Mouse (Mus musculus) Patski (cell line): ENCODE results near the gene Hnrnpl. TPM values are rescaled to one million over a fixed set of nuclear protein-coding genes. Genes with fewer than 3 reads are reported as not detected.

Source experiments
- ATAC-seq: fragments of 100-300 bp; one replicate; pipeline ENCODE4 v1.8.0; 2021
- CTCF ChIA-PET: fragments of 350-600 bp; sonication (Branson Sonifier 250); formaldehyde crosslinking; loops from one replicate; lab custom pipeline; 2022; ENCODE audit warnings: inconsistent platforms; lab: Charles Lee
- POLR2A ChIA-PET: fragments of 350-600 bp; sonication (Branson Sonifier 250); formaldehyde crosslinking; loops from one replicate; lab custom pipeline; 2022; ENCODE audit warnings: antibody characterized with exemption, inconsistent platforms; lab: Charles Lee
- DNase-seq: peaks from one replicate; pipeline ENCODE4 v3.0.0-alpha.2; 2011; ENCODE audit warnings: low read depth, low spot score
- H3K27me3 ChIP-seq: fragments of 371-371 bp; one replicate; pipeline ENCODE4 v1.5.1; 2021
- CTCF ChIP-seq: fragments of 100-300 bp; IDR thresholded peaks from one replicate; pipeline ENCODE4 v1.5.1; 2021
- in situ Hi-C: fragments of 300-500 bp; cut with MboI; formaldehyde crosslinking; loops from 3 replicates; pipeline ENCODE4 v1.11.1; 2018; ENCODE audit warnings: low pct_unique_long_range_greater_than_20kb, mixed read lengths
- polyA plus RNA-seq: library from polyadenylated mRNA; unstranded; gene quantifications from one replicate; pipeline ENCODE4 v1.2.3, GENCODE M21; 2021

Hnrnpl gene
- polyA plus RNA-seq: 309 TPM

DNA sequence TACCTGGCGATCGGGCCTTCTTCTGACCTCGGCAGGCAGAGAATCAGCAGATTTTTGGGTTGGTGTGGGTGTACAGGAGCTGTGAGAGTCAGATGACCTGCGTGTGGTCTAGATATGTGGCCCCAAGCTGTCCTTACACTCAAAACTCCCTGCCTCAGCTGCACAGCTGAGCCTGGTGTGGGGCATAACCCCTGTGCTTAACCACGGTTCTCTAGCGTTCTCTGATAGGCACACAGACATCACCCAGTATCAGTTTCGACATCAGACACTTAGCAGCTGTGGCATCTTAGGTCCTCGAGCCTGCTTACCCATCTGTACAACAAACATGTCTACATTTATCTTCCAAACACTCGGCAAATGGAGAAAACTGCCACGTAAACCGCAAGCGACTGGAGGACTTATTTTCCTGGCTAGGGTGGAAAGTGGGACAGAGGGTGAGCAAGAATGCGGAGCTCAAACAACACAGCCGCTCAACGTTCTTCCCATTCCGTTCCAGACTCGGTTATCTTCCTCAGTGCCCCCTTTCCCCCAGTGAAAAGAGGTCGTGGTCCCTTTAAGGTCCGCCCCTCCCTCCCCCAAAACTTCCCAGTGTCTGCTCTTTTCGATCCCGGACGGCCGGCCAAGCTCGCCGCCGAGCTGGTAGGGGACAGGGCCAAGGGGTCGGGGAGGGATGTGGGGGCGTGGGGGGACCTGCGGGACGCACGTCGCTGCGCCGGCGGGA is at the start of gene Hnrnpl:
Hnrnpl (plus strand) TSS at position 321 of the 721 bp plus-strand sequence.
- CTCF ChIA-PET: interaction anchor here (1.0 to 2.0 kb wide), 2 partner anchors 11 to 59 kb away, joined by 4 to 6 read pairs; no protein-coding TSS in a partner anchor
- DNase-seq: no peak
- ATAC-seq: no peak
- POLR2A ChIA-PET: interaction anchor here (1.4 to 1.9 kb wide), 3 partner anchors 9 to 16 kb away, joined by 3 to 9 read pairs (median 5); no protein-coding TSS in a partner anchor
- no peak for TF ChIP-seq CTCF
- H3K27me3 ChIP-seq: no peaks in the 10 kb centered on the region
- in situ Hi-C loops: no loop called here

DNA sequence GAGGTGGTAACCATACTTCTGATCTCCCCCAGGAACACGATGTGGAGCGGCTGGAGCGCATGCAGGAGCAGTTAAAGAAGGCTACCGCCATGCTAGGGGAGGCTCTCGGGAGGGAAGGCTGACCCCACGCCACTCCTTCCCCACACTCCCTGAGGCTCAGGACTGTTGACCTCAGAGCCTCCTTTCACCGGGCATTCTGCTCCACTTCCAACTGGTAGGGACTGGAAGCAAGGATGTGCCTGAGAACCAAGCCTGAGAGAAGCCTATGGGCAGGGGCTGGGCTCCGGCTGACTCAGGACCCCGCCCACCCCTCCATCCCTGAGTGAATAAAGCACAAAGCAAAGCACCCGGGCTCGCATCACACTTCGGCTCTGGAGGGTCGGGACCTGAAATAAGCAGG is 49.7 kb upstream of the Hnrnpl start:
- TF ChIP-seq CTCF: no peak
- ChIA-PET CTCF (no interaction called here), POLR2A (no interaction called here)
- H3K27me3 ChIP-seq: no peaks in the 10 kb centered on the region
- in situ Hi-C loops: no loop called here
- no peak for ATAC-seq
- no peak for DNase-seq

DNA sequence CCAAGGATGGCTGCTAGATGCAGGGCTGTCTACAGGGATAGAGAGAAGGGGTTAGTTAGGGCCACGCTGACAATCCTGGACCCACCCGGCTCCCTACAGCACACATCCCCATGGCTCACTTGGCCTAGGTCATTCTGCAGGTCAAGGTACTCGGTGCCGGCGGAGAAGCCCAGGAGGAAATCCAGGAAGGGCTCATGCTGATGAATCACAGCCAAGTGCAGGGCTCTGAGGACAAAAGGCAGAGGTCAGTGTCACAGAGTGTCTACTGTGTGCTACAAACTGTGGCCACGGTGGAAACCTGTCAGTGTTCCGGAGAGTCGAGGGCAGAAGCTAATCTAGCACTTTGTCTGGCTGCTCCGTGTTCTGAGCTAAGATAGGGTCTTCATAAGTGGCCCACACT is 46.4 kb upstream of the Hnrnpl start:
- ATAC-seq: no peak
- in situ Hi-C loops: no loop called here
- no peak for DNase-seq
- no peak for TF ChIP-seq CTCF
- no peaks in the 10 kb centered on the region for H3K27me3 ChIP-seq
- ChIA-PET POLR2A (interaction anchor here (0.7 kb wide), 1 partner anchor 338 kb away, joined by 4 read pairs; no protein-coding TSS in a partner anchor), CTCF (no interaction called here)

DNA sequence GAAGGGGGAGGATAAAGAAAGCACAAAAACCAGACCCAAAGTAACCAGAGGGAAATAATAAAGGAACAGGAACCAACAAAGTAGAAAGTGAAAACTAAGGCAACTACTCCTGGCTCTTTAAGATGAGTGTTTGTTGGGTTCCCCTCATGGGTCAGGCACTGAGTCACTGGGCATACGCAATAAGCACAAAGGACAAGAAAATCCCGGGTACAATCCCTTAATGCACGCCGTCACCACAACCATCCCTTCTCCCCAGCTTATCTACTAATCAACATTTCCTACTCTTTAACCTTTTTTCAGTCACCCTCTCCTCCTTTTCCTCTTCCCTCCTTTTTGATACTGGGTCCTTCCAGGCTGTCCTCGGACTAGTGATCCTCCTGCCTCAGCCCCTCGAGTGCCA is 43.1 kb upstream of the Hnrnpl start:
- ChIA-PET POLR2A (interaction anchor here (1.2 kb wide), 1 partner anchor 48 kb away, joined by 3 read pairs; no protein-coding TSS in a partner anchor), CTCF (interaction anchor here (1.0 to 2.0 kb wide), 3 partner anchors 15 to 135 kb away, joined by 3 to 5 read pairs (median 4); partner anchors contain the start of genes Mrps12 and Sars2)
- ATAC-seq (no peak), DNase-seq (no peak)
- TF ChIP-seq CTCF: no peak
- in situ Hi-C loops: no loop called here
- no peaks in the 10 kb centered on the region for H3K27me3 ChIP-seq

DNA sequence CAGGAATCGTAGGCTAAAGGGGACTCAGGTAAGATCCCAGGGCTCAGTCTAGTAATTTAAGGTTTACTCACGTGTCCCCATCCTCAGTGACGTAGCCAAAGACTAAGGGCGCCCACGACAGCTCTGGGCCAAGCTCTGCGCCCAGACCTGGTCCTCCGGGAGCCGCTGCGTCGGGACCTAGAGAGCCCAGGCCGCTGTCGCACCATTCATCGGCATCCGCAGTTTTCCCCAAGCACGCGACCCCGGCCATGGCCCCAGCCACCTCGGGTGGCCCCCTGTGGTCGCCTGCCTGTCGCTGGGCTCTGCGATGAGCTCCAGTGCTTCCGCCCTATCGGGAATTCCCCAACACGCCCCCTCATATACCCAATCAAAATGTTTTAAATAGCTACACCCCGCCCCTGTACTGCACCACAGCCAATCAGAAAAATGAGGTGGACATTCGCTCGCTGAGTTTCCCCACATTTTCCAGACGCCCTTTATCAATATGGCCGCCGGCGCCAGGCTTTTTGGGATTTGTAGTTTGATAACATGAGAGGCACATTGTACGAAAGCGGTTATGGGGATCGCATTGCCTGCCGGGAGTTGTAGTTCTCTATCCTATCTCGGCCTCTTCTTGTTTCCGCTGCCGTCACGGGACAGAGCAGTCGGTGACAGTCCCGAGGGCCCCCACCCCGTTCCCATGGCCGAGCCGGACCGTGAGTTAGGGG is 42.0 kb upstream of the Hnrnpl start, which contains the start of gene Sirt2:
Sirt2 (plus strand) TSS at position 563 of the 707 bp plus-strand sequence.
- TF ChIP-seq CTCF: no peak
- CTCF ChIA-PET: interaction anchor here (1.6 to 2.0 kb wide), 2 partner anchors 14 to 24 kb away, joined by 4 to 5 read pairs; partner anchors contain the start of genes Mrps12 and Sars2
- POLR2A ChIA-PET: interaction anchor here (1.2 kb wide), 1 partner anchor 47 kb away, joined by 3 read pairs; no protein-coding TSS in a partner anchor
- ATAC-seq (peak; percentile 79), DNase-seq (peak; percentile 96)
- no peaks in the 10 kb centered on the region for H3K27me3 ChIP-seq
- in situ Hi-C loops: no loop called here

DNA sequence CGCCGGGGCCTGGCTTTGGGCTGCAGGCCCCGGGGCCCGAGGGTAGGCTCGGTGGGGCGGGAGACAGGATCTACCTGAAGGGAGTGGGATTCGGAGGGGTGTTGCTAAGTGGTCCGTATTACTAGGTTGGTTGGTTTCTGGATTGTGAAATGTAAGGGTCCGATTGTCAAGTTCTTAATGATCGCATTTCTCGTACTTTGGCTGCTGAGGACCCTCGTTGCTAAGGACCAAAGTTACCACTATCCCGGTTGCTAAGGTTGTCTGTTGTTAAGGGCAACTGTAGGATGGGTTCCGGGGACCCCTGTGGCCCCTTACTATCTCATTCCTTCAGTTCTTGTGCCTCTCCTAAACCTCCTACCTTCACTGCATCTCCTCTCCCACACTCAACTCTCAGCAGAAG is 41.4 kb upstream of the Hnrnpl start:
- in situ Hi-C loops: no loop called here
- ChIA-PET CTCF (interaction anchor here (1.6 kb wide), 1 partner anchor 25 kb away, joined by 4 read pairs; the partner anchor contains the start of genes Mrps12 and Sars2), POLR2A (no interaction called here)
- DNase-seq (no peak), ATAC-seq (no peak)
- TF ChIP-seq CTCF: no peak
- H3K27me3 ChIP-seq: no peaks in the 10 kb centered on the region

DNA sequence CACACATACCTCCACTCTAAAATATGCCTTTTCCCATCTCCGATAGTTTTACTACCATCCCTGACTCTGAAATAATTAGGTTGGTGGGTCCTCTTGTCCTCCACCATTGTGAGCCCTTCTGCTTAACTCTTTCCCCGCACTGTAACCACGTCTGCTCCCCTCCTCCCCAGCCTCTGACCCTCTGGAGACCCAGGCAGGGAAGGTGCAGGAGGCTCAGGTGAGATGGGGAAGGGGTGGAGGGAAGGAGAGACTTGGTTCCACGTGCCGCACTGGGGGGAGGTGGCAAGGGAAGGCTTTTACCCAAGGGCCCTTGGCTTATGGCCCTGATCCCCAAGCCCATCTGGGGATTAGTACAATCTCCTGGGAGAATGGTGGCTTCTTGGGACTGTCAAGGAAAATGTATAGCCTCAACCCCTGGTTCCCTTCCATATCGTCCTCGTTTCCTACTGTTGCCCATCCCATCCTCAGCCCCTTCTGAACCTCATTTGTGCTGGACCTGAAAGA is 40.8 kb upstream of the Hnrnpl start, which contains the start of gene Nfkbib:
Nfkbib (minus strand) TSS at position 51 of the 504 bp plus-strand sequence.
- no peak for DNase-seq
- ChIA-PET POLR2A (no interaction called here), CTCF (no interaction called here)
- no peak for ATAC-seq
- H3K27me3 ChIP-seq: no peaks in the 10 kb centered on the region
- TF ChIP-seq CTCF: no peak
- in situ Hi-C loops: no loop called here

DNA sequence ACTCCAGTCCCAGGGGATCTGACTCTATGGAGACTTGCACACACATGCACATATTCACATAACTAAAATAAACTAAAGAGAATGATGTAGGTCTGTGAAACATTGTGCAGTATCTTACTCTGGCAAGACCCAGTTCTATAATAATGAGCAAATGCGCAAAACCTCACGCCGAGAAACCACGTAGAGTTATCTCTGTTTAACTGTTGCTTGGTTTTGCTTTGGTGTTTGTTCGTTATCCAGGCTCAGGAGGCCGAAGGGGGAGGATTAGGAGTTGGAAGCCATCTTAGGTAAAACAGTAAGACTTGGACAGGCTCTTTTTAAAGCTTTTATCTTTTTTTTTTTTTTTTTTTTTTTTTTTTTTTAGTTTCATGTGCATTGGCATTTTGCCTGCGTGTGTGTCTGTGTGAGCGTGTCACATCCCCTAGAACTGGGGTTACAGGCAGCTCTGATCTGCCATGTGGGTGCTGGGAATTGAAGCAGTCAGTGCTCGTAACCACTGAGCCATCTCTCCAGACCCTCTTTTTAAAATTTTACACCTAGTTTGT is 38.9 kb upstream of the Hnrnpl start:
- ChIA-PET CTCF (interaction anchor here (1.5 kb wide), 1 partner anchor 28 kb away, joined by 3 read pairs; the partner anchor contains the start of genes Mrps12 and Sars2), POLR2A (no interaction called here)
- in situ Hi-C loops: no loop called here
- no peak for DNase-seq
- TF ChIP-seq CTCF: no peak
- ATAC-seq: no peak
- no peaks in the 10 kb centered on the region for H3K27me3 ChIP-seq

DNA sequence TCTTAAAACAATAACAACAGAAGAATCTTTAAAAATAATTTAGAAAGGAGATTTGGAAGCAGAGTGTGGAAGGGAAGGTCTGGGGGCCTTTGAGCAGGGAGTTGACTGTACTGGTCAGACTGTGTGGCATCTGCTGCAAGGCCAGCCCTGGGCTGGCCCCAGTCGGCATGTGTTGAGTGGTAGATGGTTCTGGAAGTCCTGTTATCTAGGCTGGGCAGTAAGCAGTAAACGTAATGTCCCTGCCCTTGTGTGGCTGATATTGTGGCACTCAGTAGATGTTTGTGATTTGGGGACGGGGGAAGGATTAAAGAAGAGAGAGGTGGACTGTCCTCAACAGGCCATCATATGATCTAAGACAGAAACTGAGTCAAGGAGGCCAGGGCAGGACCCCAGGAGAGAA is 38.0 kb upstream of the Hnrnpl start:
- POLR2A ChIA-PET: no interaction called here
- in situ Hi-C loops: no loop called here
- H3K27me3 ChIP-seq: no peaks in the 10 kb centered on the region
- TF ChIP-seq CTCF: no peak
- CTCF ChIA-PET: interaction anchor here (1.3 kb wide), 1 partner anchor 97 kb away, joined by 5 read pairs; no protein-coding TSS in a partner anchor
- DNase-seq: no peak
- no peak for ATAC-seq

DNA sequence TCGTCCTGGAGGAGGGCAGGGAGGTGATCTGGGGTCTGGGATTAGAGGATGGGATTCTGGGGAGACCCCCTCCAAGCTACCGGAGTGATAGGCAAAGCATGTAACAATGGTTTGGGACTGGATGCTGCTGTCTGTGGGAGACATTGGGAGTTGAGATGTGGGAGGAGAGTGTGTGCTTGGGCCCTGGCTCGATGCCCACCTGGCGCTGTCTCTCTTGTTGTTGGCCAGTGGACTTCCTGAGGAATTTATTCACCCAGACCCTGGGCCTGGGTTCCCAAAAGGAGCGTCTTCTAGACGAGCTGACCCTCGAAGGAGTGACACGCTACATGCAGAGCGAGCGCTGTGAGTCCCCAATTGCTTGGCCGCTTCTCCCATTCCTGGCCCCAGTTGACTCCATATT is 36.5 kb upstream of the Hnrnpl start:
- ChIA-PET POLR2A (interaction anchor here (0.6 kb wide), 1 partner anchor 26 kb away, joined by 3 read pairs; no protein-coding TSS in a partner anchor), CTCF (no interaction called here)
- in situ Hi-C loops: no loop called here
- ATAC-seq (no peak), DNase-seq (no peak)
- no peak for TF ChIP-seq CTCF
- H3K27me3 ChIP-seq: no peaks in the 10 kb centered on the region
